Mouse (Mus musculus) ES-Bruce4 (cell line): ENCODE results near the gene Foxa1.

Experiments
- CTCF ChIP-seq: IDR thresholded peaks from one replicate; pipeline ENCODE4 v1.8.1; 2011; ENCODE audit warnings: low read depth, low read length
- EP300 ChIP-seq: IDR thresholded peaks from 2 replicates; pipeline ENCODE4 v1.6.1; 2011; ENCODE audit warnings: low read depth, low read length; ENCODE audit not compliant: insufficient read depth
- POLR2A ChIP-seq: IDR thresholded peaks from one replicate; pipeline ENCODE4 v1.8.1; 2011; ENCODE audit warnings: low read length; ENCODE audit not compliant: insufficient read depth

DNA sequence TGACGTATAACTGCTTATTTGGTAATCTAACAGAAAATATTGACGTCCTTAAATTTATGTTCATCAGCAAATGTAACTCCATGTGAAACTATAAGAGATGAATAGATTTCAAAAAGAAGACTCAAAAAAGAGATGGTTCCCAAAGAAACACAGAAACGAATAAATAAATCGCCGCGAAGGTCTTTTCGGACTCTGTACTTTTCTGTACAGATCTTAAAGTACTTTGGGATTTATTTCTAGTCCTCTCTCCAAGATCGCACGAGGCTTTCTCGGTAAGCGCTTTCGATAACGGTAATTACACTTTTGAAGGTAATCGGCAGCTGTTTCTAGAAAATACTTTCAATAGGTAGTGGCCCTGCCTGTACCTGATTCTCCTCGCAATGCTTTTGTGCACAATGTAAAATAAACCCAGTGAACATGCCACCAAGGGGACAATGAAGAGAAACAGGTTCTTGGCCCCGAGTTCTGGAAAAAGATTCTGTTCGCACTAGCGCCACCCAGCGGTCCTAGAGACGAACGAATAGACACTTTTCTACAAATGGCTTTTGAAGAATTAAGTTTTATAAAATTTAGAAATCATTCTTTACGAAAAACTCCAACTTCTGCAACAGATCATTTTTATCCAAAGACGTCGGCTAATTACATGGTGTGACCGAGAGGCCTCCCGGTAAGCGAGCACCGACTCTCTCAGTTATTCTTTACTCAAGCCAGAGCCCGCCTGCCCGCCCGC, 1.9 kb downstream of the Foxa1 start:
- TF ChIP-seq CTCF (peak; percentile 31), POLR2A (no peak), EP300 (no peak)
